Mouse (Mus musculus) E14TG2a.4 (cell line): ENCODE measurements around the gene Trim47.

Experiments
- H3K27me3 ChIP-seq: 2 replicates; pipeline ENCODE4 v1.6.1; 2014; ENCODE audit warnings: low read length, control low read depth; ENCODE audit not compliant: insufficient read depth
- H3K36me3 ChIP-seq: 2 replicates; pipeline ENCODE4 v1.6.1; 2014; ENCODE audit warnings: low read length, control low read depth; ENCODE audit not compliant: insufficient read depth
- H3K4me1 ChIP-seq: replicated peaks from 2 replicates; pipeline ENCODE4 v1.6.1; 2014; ENCODE audit warnings: low read depth, low read length, control low read depth
- H3K4me3 ChIP-seq: replicated peaks from 2 replicates; pipeline ENCODE4 v1.5.1; 2014; ENCODE audit warnings: mild to moderate bottlenecking, low read length
- H3K9me3 ChIP-seq: 2 replicates; pipeline ENCODE4 v1.6.1; 2014; ENCODE audit warnings: low read length, control low read depth
- CTCF ChIP-seq: conservative IDR thresholded peaks from 2 replicates; pipeline ENCODE4 v1.5.1; 2014; ENCODE audit warnings: low read length
- NANOG ChIP-seq: IDR thresholded peaks from 2 replicates; pipeline ENCODE4 v1.6.1; 2014; ENCODE audit warnings: borderline replicate concordance, low read length, mixed read lengths
- POU5F1 ChIP-seq: IDR thresholded peaks from 2 replicates; pipeline ENCODE4 v1.6.1; 2014; ENCODE audit warnings: low read length, borderline replicate concordance

Gene Trim47

DNA sequence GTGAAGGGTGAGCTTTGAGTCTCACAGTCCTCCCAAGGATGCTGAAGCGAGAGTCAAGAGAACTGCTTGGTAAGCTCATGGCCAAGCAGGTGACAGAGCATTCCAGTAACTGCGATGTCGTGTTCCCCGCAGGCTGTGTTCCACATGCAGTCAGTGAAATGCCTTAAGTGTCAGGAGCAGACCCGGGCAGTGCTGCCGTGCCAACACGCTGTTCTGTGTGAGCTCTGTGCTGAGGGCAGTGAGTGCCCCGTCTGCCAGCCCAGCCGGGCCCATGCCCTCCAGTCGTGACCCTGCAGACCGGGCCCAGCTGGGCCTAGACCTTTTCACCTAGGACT, 67.4 kb downstream of the Trim47 start:
- Histone ChIP-seq H3K9me3 (no peaks in the 10 kb centered on the region), H3K4me3 (no peak overlapping the region), H3K36me3 (peaks cover 79% of the 10 kb centered on the region), H3K27me3 (0 out of 2 replicates have a peak, but pooled peaks cover under 1% of the 10 kb centered on the region), H3K4me1 (peaks cover 90% of the 10 kb centered on the region)
- TF ChIP-seq POU5F1 (no peak), NANOG (no peak), CTCF (no peak)

- Histone ChIP-seq H3K4me1 (peaks cover 84% of the 10 kb centered on the region), H3K36me3 (peaks cover 85% of the 10 kb centered on the region), H3K9me3 (no peaks in the 10 kb centered on the region), H3K27me3 (no peaks in the 10 kb centered on the region), H3K4me3 (no peak overlapping the region)
- TF ChIP-seq POU5F1, result no peak
- no peak for TF ChIP-seq CTCF
- no peak for TF ChIP-seq NANOG
Observed at GRCm38 (mm10) chr11:116058868-116059690, 67.9 kb downstream of the Trim47 start.

DNA sequence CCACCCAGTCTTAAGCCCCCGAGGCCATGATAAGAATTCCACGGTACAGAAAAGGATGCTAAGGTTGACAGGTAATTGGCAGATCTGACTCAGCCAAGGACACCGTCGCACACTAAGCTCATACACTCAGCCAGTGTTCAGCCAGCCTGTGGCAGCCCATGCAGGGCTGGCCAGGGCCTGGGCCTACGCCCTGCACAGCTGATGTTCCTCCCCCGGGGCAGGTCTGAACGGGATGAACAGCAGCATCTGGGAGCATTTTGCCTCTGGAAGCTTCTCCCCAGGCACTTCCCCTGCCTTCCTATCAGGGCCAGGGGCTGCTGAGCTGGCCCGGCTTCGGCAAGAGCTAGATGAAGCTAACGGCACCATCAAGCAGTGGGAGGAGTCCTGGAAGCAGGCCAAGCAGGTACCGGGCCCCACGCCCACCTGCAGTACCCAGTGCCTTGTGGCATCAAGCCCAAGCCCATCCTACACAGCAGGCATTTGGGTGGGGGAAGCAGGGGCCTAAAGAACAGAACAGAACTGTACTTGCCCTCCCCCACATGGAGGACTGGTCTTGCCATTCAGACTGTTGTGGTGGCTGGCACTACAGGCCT, 68.9 kb downstream of the Trim47 start:
- no peaks in the 10 kb centered on the region for H3K27me3 ChIP-seq

DNA sequence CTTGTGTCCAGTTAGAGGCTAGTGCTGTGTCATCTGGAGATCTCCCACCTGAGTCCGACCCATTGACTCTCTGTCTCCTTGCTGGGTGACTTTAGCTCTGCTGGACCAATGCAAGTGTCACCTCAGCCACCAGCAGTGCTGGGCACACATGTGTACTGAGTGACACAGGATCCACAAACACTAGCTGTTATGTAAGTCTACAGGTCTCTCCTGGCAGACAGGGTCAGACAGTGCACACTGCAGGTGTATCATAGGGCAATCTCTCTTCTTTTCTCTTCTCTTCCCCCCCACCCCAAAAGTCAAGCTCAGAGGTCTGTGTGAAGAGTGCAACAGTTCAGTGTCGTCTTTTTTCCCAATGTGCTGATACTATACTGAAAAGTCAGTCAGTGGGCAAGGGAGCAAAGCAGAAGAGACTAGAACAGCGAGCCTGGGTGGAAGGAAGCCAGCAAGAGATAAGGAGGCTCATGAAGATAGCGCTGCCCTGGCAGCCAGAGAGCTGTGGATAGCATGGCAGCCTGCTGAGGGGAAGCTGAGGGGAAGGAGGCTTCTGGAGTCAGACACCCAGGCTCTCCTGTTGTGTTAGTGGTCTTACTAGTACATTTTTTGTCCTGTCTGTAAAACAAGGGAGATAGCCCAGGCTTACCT, 69.7 kb downstream of the Trim47 start:
- Histone ChIP-seq H3K4me1 (peaks cover 67% of the 10 kb centered on the region), H3K36me3 (peaks cover 100% of the 10 kb centered on the region), H3K27me3 (no peaks in the 10 kb centered on the region), H3K4me3 (no peak overlapping the region), H3K9me3 (no peaks in the 10 kb centered on the region)
- no peak for TF ChIP-seq CTCF
- TF ChIP-seq POU5F1, result no peak
- TF ChIP-seq NANOG, result no peak

More for the DNA sequence above, 68.9 kb downstream of the Trim47 start:
- Histone ChIP-seq H3K4me3 (no peak overlapping the region), H3K4me1 (peaks cover 74% of the 10 kb centered on the region), H3K36me3 (peaks cover 94% of the 10 kb centered on the region), H3K9me3 (no peaks in the 10 kb centered on the region)
- TF ChIP-seq NANOG, result no peak
- no peak for TF ChIP-seq POU5F1
- TF ChIP-seq CTCF, result no peak

GRCm38 (mm10) chr11:116055873-116056272, 71.1 kb downstream of the Trim47 start:
- peaks cover 100% of the 10 kb centered on the region for H3K36me3 ChIP-seq
- no peak overlapping the region for H3K4me3 ChIP-seq
- no peaks in the 10 kb centered on the region for H3K27me3 ChIP-seq
- TF ChIP-seq CTCF (no peak), POU5F1 (no peak), NANOG (no peak)
- no peaks in the 10 kb centered on the region for H3K9me3 ChIP-seq
- peaks cover 60% of the 10 kb centered on the region for H3K4me1 ChIP-seq
